Mouse (Mus musculus) gastrocnemius, adult 2 months (tissue): Measurements from ENCODE around the gene Egln2. TPM values are rescaled to one million over a fixed set of nuclear protein-coding genes. Genes with fewer than 3 reads are reported as not detected.

Experiments
- DNase-seq: peaks from one replicate; pipeline ENCODE4 v3.0.0; 2022
- H3K27ac ChIP-seq: fragments of 200-600 bp; 2 replicates; pipeline ENCODE4 v1.8.1; 2022; ENCODE audit warnings: mild to moderate bottlenecking
- H3K4me3 ChIP-seq: fragments of 200-600 bp; 2 replicates; pipeline ENCODE4 v1.8.1; 2022; ENCODE audit warnings: mild to moderate bottlenecking, moderate library complexity
- CTCF ChIP-seq: fragments of 200-600 bp; IDR thresholded peaks from 2 replicates; pipeline ENCODE4 v1.8.1; 2022; ENCODE audit warnings: antibody characterized with exemption, mild to moderate bottlenecking, moderate library complexity
- intact Hi-C: fragments of 180-260 bp; cut with DNase I; formaldehyde crosslinking; loops from one replicate; pipeline ENCODE4 v1.15.1; 2025
- total RNA-seq, 2 experiments: library from RNA; stranded (reverse); gene quantifications; 2 replicates each; pipeline ENCODE4 v1.2.3; 2021

Gene Egln2
- total RNA-seq, 2 experiments from 2014 or later: 97.6 to 119 TPM

- Histone ChIP-seq H3K4me3 (no peak overlapping the region), H3K27ac (no peak overlapping the region)
- peak; percentile 8 for DNase-seq
- TF ChIP-seq CTCF: no peak
- intact Hi-C loops: no loop called here
Measured at GRCm38 (mm10) chr7:27170981-27171380, 4.4 kb upstream of the Egln2 start.

DNA sequence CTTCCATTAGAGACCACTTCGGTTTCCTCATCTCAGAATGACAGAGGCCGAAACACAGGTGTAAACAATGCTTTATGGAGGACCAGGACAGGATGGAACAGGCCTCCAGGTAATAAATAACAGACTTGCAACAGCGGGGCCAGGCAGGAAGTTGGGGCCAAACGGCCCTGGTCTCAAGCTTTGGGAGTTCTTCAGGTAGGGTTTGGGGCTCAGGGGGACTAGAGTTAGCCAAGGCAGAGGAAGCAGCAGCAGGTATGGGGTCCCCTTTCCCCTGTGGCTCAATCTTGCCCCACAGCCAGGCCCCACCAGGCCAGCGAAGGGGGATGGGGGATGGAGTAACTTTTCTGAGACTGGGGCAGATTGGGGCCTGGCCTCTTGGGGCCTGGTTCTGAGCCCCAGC lies 1.8 kb upstream of the Egln2 start:
- intact Hi-C loops: no loop called here
- Histone ChIP-seq H3K4me3 (no peak overlapping the region), H3K27ac (peak overlapping the region; percentile 98)
- DNase-seq: no peak
- TF ChIP-seq CTCF: no peak

DNA sequence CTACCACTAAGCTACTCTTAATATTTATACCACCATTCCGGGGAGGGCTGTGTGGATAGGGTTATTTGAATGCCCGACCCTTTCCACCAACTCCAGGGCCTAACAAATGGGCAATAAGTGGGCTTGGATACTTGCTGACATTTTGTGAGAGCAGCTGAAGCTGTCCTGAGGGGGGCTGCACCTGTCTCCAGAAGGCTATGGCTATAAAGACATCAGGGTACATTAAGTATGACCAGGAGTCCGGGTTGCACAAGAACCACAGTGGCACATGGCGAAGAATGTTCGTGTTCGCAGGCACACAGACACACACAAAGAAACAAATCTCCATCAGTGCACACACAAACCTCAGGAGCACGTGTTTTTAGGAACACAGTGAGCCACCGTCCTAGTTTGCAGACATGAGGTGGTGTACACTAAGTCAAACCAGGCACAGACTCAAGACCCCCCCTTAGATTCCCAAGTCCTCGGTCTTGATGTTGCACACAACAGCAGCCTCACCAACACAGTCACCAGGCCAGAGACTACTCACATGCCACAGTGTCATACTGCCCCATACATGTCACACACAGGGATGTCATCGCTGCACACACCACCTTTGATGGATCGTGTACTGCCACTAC lies 983 bp upstream of the Egln2 start:
- DNase-seq: no peak
- intact Hi-C loops: no loop called here
- H3K27ac ChIP-seq: peak overlapping the region; percentile 98
- H3K4me3 ChIP-seq: peak overlapping the region; percentile 72
- TF ChIP-seq CTCF: no peak

- peak overlapping the region; percentile 98 for H3K27ac ChIP-seq
- intact Hi-C loops: no loop called here
Measured at GRCm38 (mm10) chr7:27166229-27166613, 381 bp downstream of the Egln2 start.

DNA sequence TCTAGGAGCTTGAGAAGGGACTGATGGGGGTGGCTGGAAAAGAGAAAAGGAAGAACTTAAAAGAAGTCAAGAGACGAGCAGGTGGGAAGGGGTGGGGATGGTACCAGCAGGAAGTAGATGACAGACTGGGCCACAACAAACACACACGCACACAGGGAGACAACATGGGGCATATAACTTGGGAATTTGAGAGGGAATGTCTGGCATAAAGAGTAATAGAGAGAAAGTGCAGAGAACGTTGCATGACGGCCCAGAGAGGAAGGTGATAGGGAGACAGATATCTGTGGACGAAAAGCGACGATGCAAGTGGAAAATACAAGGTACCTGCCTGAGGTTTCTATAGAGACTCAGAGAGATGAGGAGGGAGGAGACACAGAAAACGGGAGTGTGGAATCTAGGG lies 906 bp downstream of the Egln2 start:
- intact Hi-C loops: no loop called here

More at GRCm38 (mm10) chr7:27166229-27166613, 381 bp downstream of the Egln2 start:
- peak overlapping the region; percentile 72 for H3K4me3 ChIP-seq
- DNase-seq: peak; percentile 96
- no peak for TF ChIP-seq CTCF

GRCm38 (mm10) chr7:27165007-27165655 lies 1.5 kb downstream of the Egln2 start:
- peak overlapping the region; percentile 98 for H3K27ac ChIP-seq
- TF ChIP-seq CTCF: no peak
- intact Hi-C loops: no loop called here
- peak overlapping the region; percentile 72 for H3K4me3 ChIP-seq
- DNase-seq: peak; percentile 87

More for the DNA sequence above, 906 bp downstream of the Egln2 start:
- peak overlapping the region; percentile 98 for H3K27ac ChIP-seq
- DNase-seq: no peak
- no peak for TF ChIP-seq CTCF
- peak overlapping the region; percentile 72 for H3K4me3 ChIP-seq

- DNase-seq: peak; percentile 58
- peak overlapping the region; percentile 98 for H3K27ac ChIP-seq
- peak overlapping the region; percentile 72 for H3K4me3 ChIP-seq
- intact Hi-C loops: loop anchor here (5.0 kb wide), 2 partner anchors 33 to 93 kb away; partner anchors contain the start of genes BC024978, Numbl and Snrpa
- no peak for TF ChIP-seq CTCF
Measured at GRCm38 (mm10) chr7:27164112-27164947, 2.3 kb downstream of the Egln2 start.

DNA sequence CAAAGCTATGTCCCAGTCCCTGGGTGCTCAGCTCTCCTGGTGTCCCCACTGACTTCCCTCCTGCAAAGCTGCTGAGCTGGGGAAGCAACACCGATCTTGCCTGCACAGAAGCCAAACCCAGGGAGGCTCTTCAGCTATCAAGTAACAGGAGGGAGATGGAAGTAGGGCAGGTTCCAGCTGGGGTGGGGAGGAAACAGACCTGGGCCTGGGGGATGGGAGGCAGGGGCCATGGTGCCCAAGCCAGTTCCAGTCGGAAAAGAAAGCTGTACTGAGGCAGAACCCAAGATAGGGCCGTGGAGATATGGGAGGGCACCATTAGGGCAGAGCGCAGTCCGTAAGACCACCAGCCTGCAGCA lies 3.2 kb downstream of the Egln2 start:
- Histone ChIP-seq H3K27ac (peak overlapping the region; percentile 98), H3K4me3 (peak overlapping the region; percentile 72)
- TF ChIP-seq CTCF: no peak
- peak; percentile 83 for DNase-seq
- intact Hi-C loops: loop anchor here (5.0 kb wide), 2 partner anchors 34 to 94 kb away; partner anchors contain the start of genes BC024978, Numbl and Snrpa

DNA sequence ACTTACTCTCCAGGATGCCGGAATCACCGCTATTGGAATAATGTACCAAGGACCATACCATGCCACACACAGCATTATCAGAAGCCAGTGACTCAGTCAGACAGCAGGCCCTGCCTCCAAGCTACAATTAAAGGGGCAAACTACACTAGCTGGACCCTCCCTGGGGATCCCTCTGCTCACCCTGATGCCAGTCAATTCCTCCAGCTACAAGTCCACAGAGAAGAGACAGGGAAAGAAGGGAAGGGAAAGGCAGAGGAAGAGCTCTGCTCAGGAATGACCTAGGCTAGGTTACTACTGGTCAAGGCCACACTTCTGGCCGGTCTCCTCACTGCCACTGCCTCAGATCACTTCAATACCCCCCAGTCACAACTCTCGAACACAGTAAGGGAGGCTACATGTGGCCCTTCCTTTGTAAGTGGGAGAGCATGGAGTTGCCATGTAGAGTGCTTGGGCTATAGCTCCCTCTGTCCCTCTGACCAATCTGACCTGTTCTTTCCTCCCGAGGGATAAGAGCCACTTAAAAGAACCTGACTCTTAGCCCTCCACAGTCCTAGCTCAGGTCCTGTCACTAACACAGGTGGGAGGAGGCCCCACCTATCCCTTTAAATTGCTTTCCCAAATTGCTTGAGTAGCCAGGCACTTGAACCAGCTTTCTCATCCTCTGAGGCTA lies 3.7 kb downstream of the Egln2 start:
- intact Hi-C loops: loop anchor here (5.0 kb wide), 2 partner anchors 34 to 94 kb away; partner anchors contain the start of genes BC024978, Numbl and Snrpa
- no peak for TF ChIP-seq CTCF
- DNase-seq: no peak

DNA sequence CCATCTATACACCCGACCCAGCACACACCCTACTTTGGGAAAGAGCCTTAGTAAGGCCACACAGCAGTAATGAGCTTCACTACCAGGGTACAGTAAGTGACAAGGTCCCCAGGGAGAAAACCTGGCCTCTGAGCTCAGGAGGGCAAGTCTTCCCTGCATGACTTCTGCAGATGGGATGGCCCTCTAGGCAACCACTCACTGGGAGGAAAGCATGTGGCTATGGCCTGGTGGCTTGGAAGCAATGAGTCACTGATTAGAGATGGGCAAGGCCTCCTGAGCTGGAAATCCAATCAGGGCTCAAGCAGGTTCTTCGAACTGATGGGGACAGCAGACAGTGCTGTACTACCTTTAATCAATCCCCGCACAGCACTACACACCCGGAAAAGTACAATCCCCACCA lies 4.9 kb downstream of the Egln2 start:
- no peak for TF ChIP-seq CTCF
- H3K4me3 ChIP-seq: peak overlapping the region; percentile 72
- intact Hi-C loops: loop anchor here (5.0 kb wide), 2 partner anchors 36 to 96 kb away; partner anchors contain the start of genes BC024978, Numbl and Snrpa
- H3K27ac ChIP-seq: peak overlapping the region; percentile 98
- no peak for DNase-seq

More for the DNA sequence above, 3.7 kb downstream of the Egln2 start:
- Histone ChIP-seq H3K27ac (peak overlapping the region; percentile 98), H3K4me3 (peak overlapping the region; percentile 72)

DNA sequence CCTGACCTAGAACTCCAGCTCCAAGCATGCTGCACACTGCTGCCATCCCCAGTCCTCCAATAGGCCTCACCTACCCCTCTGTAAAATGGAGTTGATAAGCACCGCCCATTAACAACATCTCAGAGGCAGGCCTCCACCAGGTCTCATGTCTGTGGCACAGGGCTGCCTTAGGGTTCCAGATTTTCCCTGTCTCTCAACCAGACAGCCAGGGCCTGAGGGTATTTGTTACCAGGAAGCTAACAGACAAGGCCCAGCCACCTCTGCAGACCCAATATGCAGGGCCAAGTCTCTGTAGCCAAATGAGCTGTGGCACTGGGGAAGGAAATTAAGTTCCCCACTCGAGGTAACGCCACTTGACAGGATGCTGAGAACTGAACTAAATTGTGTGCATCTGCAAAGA lies 5.7 kb downstream of the Egln2 start:
- intact Hi-C loops: loop anchor here (5.0 kb wide), 2 partner anchors 36 to 96 kb away; partner anchors contain the start of genes BC024978, Numbl and Snrpa
- H3K27ac ChIP-seq: peak overlapping the region; percentile 98

GRCm38 (mm10) chr7:27159882-27160281 lies 6.7 kb downstream of the Egln2 start:
- intact Hi-C loops: loop anchor here (2.0 to 5.0 kb wide), 5 partner anchors 27 to 117 kb away; partner anchors contain the start of genes BC024978, Coq8b, Numbl and Snrpa
- Histone ChIP-seq H3K27ac (peak overlapping the region; percentile 98), H3K4me3 (peak overlapping the region; percentile 38)
- TF ChIP-seq CTCF: peak; percentile 98
- peak; percentile 90 for DNase-seq

More for the DNA sequence above, 5.7 kb downstream of the Egln2 start:
- no peak for DNase-seq
- H3K4me3 ChIP-seq: peak overlapping the region; percentile 72
- no peak for TF ChIP-seq CTCF
